In genomic region chr1:72166468-72166814, GRCm38 (mm10) we compare ENCODE assay signal across 30 mouse cellular contexts. TPM values are rescaled to one million over a fixed set of nuclear protein-coding genes. Genes with fewer than 3 reads are reported as not detected.
"Had no signal": no experiment of that assay in that cellular context is flagged by ENCODE, and none has a peak within 500 bp of the region (broad histone marks: within the 10 kb centered on the region; RNA-seq: fewer than 3 reads in every experiment).

No protein-coding gene starts in this region.

- H3K4me1 ChIP-seq: hindbrain, embryonic 15.5 days; intestine, embryonic 15.5 days had no signal

- H3K9ac ChIP-seq: heart, embryonic 12.5 days; heart, embryonic 13.5 days; heart, embryonic 15.5 days; hindbrain, embryonic 12.5 days; hindbrain, embryonic 13.5 days; hindbrain, embryonic 14.5 days; hindbrain, embryonic 15.5 days; intestine, embryonic 15.5 days; kidney, embryonic 15.5 days had no signal

- H3K27ac ChIP-seq: heart, embryonic 10.5 days; heart, embryonic 13.5 days; heart, embryonic 15.5 days; hindbrain, embryonic 10.5 days; hindbrain, embryonic 12.5 days; hindbrain, embryonic 13.5 days; hindbrain, embryonic 14.5 days; hindbrain, embryonic 15.5 days; hindbrain, postnatal 0 days; intestine, embryonic 15.5 days; kidney, embryonic 15.5 days; kidney, postnatal 0 days; layer of hippocampus, adult 2 months had no signal

- H3K4me2 ChIP-seq: heart, embryonic 11.5 days; heart, embryonic 12.5 days; heart, embryonic 13.5 days; heart, embryonic 15.5 days; hindbrain, embryonic 12.5 days; hindbrain, embryonic 13.5 days; hindbrain, embryonic 14.5 days; hindbrain, embryonic 15.5 days; intestine, embryonic 15.5 days; kidney, embryonic 15.5 days had no signal

- H3K27me3 ChIP-seq: heart, embryonic 12.5 days; heart, embryonic 13.5 days; heart, embryonic 15.5 days; hindbrain, embryonic 12.5 days; hindbrain, embryonic 13.5 days; hindbrain, embryonic 15.5 days; intestine, embryonic 15.5 days; kidney, embryonic 15.5 days had no signal

- H3K4me3 ChIP-seq: heart, embryonic 10.5 days; heart, embryonic 12.5 days; heart, embryonic 13.5 days; heart, embryonic 15.5 days; hindbrain, embryonic 10.5 days; hindbrain, embryonic 12.5 days; hindbrain, embryonic 13.5 days; hindbrain, embryonic 15.5 days; intestine, embryonic 15.5 days; kidney, embryonic 15.5 days; layer of hippocampus, adult 2 months had no signal

- ATAC-seq: hindbrain, embryonic 16.5 days; hindbrain, postnatal 0 days; inflammation-experienced regulatory T-cells, adult 6 months; intestine, embryonic 15.5 days; intestine, embryonic 16.5 days; intestine, postnatal 0 days had no signal

- H3K36me3 ChIP-seq: heart, embryonic 10.5 days; heart, embryonic 12.5 days; heart, embryonic 13.5 days; heart, embryonic 15.5 days; hindbrain, embryonic 10.5 days; hindbrain, embryonic 12.5 days; hindbrain, embryonic 13.5 days; hindbrain, embryonic 15.5 days; intestine, embryonic 15.5 days; kidney, embryonic 15.5 days had no signal

- DNase-seq: heart, postnatal 10 days; heart, postnatal 14 days; heart, postnatal 36 days; kidney, adult 11 months; kidney, adult 18-20 months; kidney, adult 2 months; kidney, adult 8-10 months; kidney, adult 9 months; kidney, postnatal 14 days; kidney, postnatal 25 days had no signal

- H3K9me3 ChIP-seq: heart, embryonic 10.5 days; heart, embryonic 12.5 days; heart, embryonic 13.5 days; heart, embryonic 15.5 days; hindbrain, embryonic 10.5 days; hindbrain, embryonic 13.5 days; hindbrain, embryonic 15.5 days; intestine, embryonic 15.5 days; kidney, embryonic 15.5 days had no signal

RNA-seq across cellular contexts. Expression of gene Mreg, which starts 45.7 kb away (rescaled TPM):
- total RNA-seq: hematopoietic stem cell, adult 5-6 weeks had no signal
